Mouse (Mus musculus) duodenum, adult 2 months (tissue): Measurements from ENCODE around the gene Rfc3. TPM values are rescaled to one million over a fixed set of nuclear protein-coding genes. Genes with fewer than 3 reads are reported as not detected.

Experiments
- polyA plus RNA-seq: library from polyadenylated mRNA; depleted of rRNA; stranded (reverse); fragments of >200 nt; gene quantifications from 2 replicates; pipeline ENCODE4 v1.2.3, GENCODE M21; 2012; ENCODE audit warnings: low replicate concordance; rRNA removed

The Rfc3 gene
- polyA plus RNA-seq, result 4.3 and 4.5 TPM in 2 replicates

DNA sequence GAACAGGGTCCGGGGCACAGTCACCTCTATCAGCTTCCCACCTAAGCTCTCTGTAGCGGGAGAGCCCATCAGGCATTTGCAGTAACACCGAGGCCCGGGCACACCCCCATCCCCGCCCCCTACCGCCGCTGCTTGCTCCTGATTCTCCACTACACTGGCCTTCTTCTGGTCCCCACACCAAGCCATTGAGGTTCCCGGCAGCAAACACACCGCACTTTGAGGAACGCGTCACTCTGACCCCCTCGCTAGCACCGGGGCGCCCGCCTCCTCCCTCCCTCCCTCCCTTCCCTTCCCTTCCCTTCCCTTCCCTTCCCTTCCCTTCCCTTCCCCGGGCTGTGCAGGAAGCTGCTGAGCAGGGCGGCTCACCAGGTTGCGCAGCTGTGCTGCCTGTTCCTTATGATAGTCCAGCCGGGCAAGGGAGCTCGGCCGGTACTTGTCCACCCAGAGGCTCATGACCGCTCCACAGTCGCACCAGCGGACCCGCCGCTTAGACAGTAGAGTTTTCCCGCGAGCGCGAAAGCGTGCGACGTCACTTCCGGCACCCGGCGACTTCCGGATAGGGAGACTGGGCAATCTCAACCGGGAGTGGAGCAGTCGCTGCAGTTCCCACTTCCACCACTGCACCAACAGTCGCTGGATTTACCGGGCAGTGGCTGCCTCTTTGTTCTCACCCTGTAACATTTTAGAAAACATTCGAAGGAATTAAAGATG, at the start of gene Rfc3:
Rfc3 (minus strand) TSS at position 543 of the 711 bp plus-strand sequence.

DNA sequence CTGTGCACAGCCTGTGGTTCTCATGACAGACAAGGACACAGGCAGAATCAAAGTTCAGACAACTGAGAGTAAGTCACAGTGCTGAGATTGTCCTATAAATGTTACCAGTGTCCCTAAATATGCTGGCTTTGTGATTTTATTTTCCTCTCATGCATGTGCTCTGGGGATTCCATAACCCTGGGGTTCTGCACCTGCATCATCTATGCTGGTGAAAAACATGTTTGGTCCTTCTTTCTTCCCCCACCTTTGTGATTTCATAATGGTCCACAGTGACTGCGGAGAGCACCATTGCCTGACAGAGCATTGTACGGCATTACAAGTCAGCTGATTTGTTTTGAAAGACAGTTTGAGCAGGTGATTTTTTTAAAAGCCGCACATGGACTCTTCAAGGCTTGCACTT, 45.1 kb downstream of the Rfc3 start, which contains the start of gene Vmn2r18:
Vmn2r18 (minus strand) TSS at position 101 of the 400 bp plus-strand sequence.

Other genes starting within 250 kb of the Rfc3 start
- not detected in 2 replicates for gene Gm42906, start 223.1 kb downstream of the Rfc3 start, polyA plus RNA-seq
- gene Vmn2r18, start 45.2 kb downstream of the Rfc3 start, polyA plus RNA-seq, result not detected in 2 replicates